Mouse (Mus musculus) ES-E14 (cell line): ENCODE measurements at regions not wholly inside any gene's neighbourhood (a gene's known extent, or its start where the extent isn't known, plus 50 kb on each side); places are given as distances from the start of the nearest gene placed in this dataset.

Experiments used
- DNase-seq: peaks from one replicate; pipeline ENCODE4 v3.0.0-alpha.2; 2013; ENCODE audit warnings: low read depth, low spot score
- H3K27ac ChIP-seq: 2 replicates; pipeline ENCODE4 v1.5.1; 2012; ENCODE audit warnings: low read depth, mild to moderate bottlenecking, low read length, moderate library complexity, mixed read lengths; ENCODE audit not compliant: poor library complexity, insufficient read depth, severe bottlenecking
- H3K36me3 ChIP-seq: 2 replicates; pipeline ENCODE4 v1.6.1; 2012; ENCODE audit warnings: mild to moderate bottlenecking, low read length, moderate library complexity, mixed read lengths; ENCODE audit not compliant: control insufficient read depth, poor library complexity, insufficient read depth, severe bottlenecking
- H3K4me1 ChIP-seq, 2 experiments: fragments of 150-350 bp in 1 of 2; sonication (generic) in 1 of 2; 2 replicates each; pipeline ENCODE4 v1.6.1; 2012; ENCODE audit warnings: low read length in 2 of 2, mild to moderate bottlenecking in 1 of 2, mixed read lengths in 1 of 2; ENCODE audit not compliant: control insufficient read depth in 2 of 2, insufficient read depth in 2 of 2, poor library complexity in 1 of 2
- H3K4me3 ChIP-seq, 2 experiments: fragments of 150-350 bp in 1 of 2; sonication (generic) in 1 of 2; 2 replicates each; pipeline ENCODE4 v1.5.1; 2012; ENCODE audit warnings: low read length in 2 of 2, low read depth in 1 of 2, mild to moderate bottlenecking in 1 of 2, mixed read lengths in 1 of 2; ENCODE audit not compliant: insufficient read depth in 1 of 2, poor library complexity in 1 of 2, severe bottlenecking in 1 of 2
- H3K9ac ChIP-seq: 2 replicates; pipeline ENCODE4 v1.6.1; 2012; ENCODE audit warnings: low read depth, mild to moderate bottlenecking, low read length, mixed read lengths; ENCODE audit not compliant: poor library complexity, insufficient read depth, severe bottlenecking
- H3K9me3 ChIP-seq: fragments of 150-350 bp; sonication (generic); 2 replicates; pipeline ENCODE4 v1.6.1; 2012; ENCODE audit warnings: low read depth, mild to moderate bottlenecking, low read length; ENCODE audit not compliant: control insufficient read depth, insufficient read depth
- CHD2 ChIP-seq: IDR thresholded peaks from 2 replicates; pipeline ENCODE4 v1.6.1; 2014; ENCODE audit warnings: mild to moderate bottlenecking, low read depth, low read length, inconsistent platforms
- HCFC1 ChIP-seq: IDR thresholded peaks from 2 replicates; pipeline ENCODE4 v1.6.1; 2012; ENCODE audit warnings: low read length, inconsistent platforms, borderline replicate concordance; ENCODE audit not compliant: insufficient read depth
- MAFK ChIP-seq: IDR thresholded peaks from 2 replicates; pipeline ENCODE4 v1.6.1; 2014; ENCODE audit warnings: mild to moderate bottlenecking, low read depth, low read length, inconsistent platforms; ENCODE audit not compliant: insufficient read depth
- ZC3H11A ChIP-seq: IDR thresholded peaks from 2 replicates; pipeline ENCODE4 v1.6.1; 2012; ENCODE audit warnings: low read depth, mild to moderate bottlenecking, inconsistent platforms, low read length, borderline replicate concordance
- ZNF384 ChIP-seq: IDR thresholded peaks from 2 replicates; pipeline ENCODE4 v1.6.1; 2012; ENCODE audit warnings: low read depth, low read length, inconsistent platforms
- in situ Hi-C, 2 experiments: fragments of 600-800 bp; cut with MboI; formaldehyde crosslinking; loops; one replicate each; pipeline ENCODE4 v1.15.1; 2025; ENCODE audit warnings: low sequenced_read_pairs in 2 of 2, inconsistent platforms in 1 of 2; ENCODE audit not compliant: unreplicated experiment in 2 of 2

- H3K9ac ChIP-seq, result no peak overlapping the region
- no peak overlapping the region for H3K27ac ChIP-seq
- H3K36me3 ChIP-seq, result no peaks in the 10 kb centered on the region
- in situ Hi-C loops, result no loop called here
- no peaks in the 10 kb centered on the region for H3K4me1 ChIP-seq
- no peak for TF ChIP-seq CHD2
- no peak for TF ChIP-seq MAFK
- TF ChIP-seq ZC3H11A, result no peak
- H3K4me3 ChIP-seq, result no peak overlapping the region
- DNase-seq, result no peak
- H3K9me3 ChIP-seq, result no peaks in the 10 kb centered on the region
Measured at GRCm38 (mm10) chr16:55435139-55435968, 137.6 kb upstream of the Zpld1 start.

GRCm38 (mm10) chr16:55421569-55422342, 124.0 kb upstream of the Zpld1 start:
- H3K9ac ChIP-seq, result no peak overlapping the region
- H3K4me1 ChIP-seq, result no peaks in the 10 kb centered on the region
- H3K36me3 ChIP-seq, result no peaks in the 10 kb centered on the region
- no peak for DNase-seq
- no peak for TF ChIP-seq CHD2
- TF ChIP-seq MAFK, result no peak
- H3K9me3 ChIP-seq, result no peaks in the 10 kb centered on the region
- no peak overlapping the region for H3K4me3 ChIP-seq
- in situ Hi-C loops, result no loop called here
- no peak overlapping the region for H3K27ac ChIP-seq

- H3K4me3 ChIP-seq, result no peak overlapping the region
- no peaks in the 10 kb centered on the region for H3K36me3 ChIP-seq
- in situ Hi-C loops, result no loop called here
- H3K27ac ChIP-seq, result no peak overlapping the region
- no peak overlapping the region for H3K9ac ChIP-seq
- H3K4me1 ChIP-seq, result no peaks in the 10 kb centered on the region
- DNase-seq, result no peak
- TF ChIP-seq ZC3H11A, result no peak
- no peak for TF ChIP-seq HCFC1
- TF ChIP-seq MAFK, result no peak
- H3K9me3 ChIP-seq, result no peaks in the 10 kb centered on the region
Measured at GRCm38 (mm10) chr16:55420876-55421568, 123.2 kb upstream of the Zpld1 start.

GRCm38 (mm10) chr16:55418871-55419270, 121.1 kb upstream of the Zpld1 start:
- Histone ChIP-seq H3K36me3 (no peaks in the 10 kb centered on the region), H3K9ac (no peak overlapping the region), H3K4me3 (no peak overlapping the region), H3K9me3 (no peaks in the 10 kb centered on the region), H3K4me1 (no peaks in the 10 kb centered on the region), H3K27ac (no peak overlapping the region)
- TF ChIP-seq MAFK (no peak), ZNF384 (no peak), CHD2 (no peak), HCFC1 (no peak), ZC3H11A (no peak)
- in situ Hi-C loops, result no loop called here
- DNase-seq, result no peak
